Mouse (Mus musculus) G1E (cell line): ENCODE measurements around the gene S1pr2. TPM values are rescaled to one million over a fixed set of nuclear protein-coding genes. Genes with fewer than 3 reads are reported as not detected.

ENCODE experiments used
- ATAC-seq: 2 replicates; pipeline ENCODE4 v1.8.0; 2016; ENCODE audit warnings: mild to moderate bottlenecking; ENCODE audit not compliant: insufficient number of reproducible peaks, poor library complexity, low FRiP score, severe bottlenecking; ENCODE audit errors: extremely low read depth
- DNase-seq: peaks from one replicate; pipeline ENCODE4 v3.0.0; 2012; ENCODE audit warnings: low spot score
- H3K27me3 ChIP-seq: 2 replicates; pipeline ENCODE4 v1.6.1; 2012; ENCODE audit warnings: mild to moderate bottlenecking, low read length, inconsistent platforms; ENCODE audit not compliant: insufficient read depth
- H3K36me3 ChIP-seq: replicated peaks from 2 replicates; pipeline ENCODE3; 2012; ENCODE audit warnings: mild to moderate bottlenecking, inconsistent platforms
- H3K4me1 ChIP-seq: 2 replicates; pipeline ENCODE4 v1.6.1; 2012; ENCODE audit warnings: low read depth, low read length, inconsistent platforms, mixed read lengths; ENCODE audit not compliant: insufficient read depth
- H3K4me3 ChIP-seq: 2 replicates; pipeline ENCODE4 v1.5.1; 2012; ENCODE audit warnings: low read depth, mild to moderate bottlenecking, inconsistent platforms, low read length, moderate library complexity, mixed read lengths
- H3K9me3 ChIP-seq: replicated peaks from 2 replicates; pipeline ENCODE4 v1.6.1; 2012; ENCODE audit warnings: inconsistent platforms
- CTCF ChIP-seq: IDR thresholded peaks from 2 replicates; pipeline ENCODE4 v1.5.1; 2012; ENCODE audit warnings: low read depth, low read length, inconsistent platforms, mixed read lengths
- GATA1 ChIP-seq: IDR thresholded peaks from 2 replicates; pipeline ENCODE4 v1.6.1; 2012; ENCODE audit warnings: borderline replicate concordance, low read length, inconsistent platforms, mixed read lengths
- GATA2 ChIP-seq: IDR thresholded peaks from 2 replicates; pipeline ENCODE4 v1.6.1; 2012; ENCODE audit warnings: low read depth, low read length, inconsistent platforms, borderline replicate concordance
- POLR2AphosphoS5 ChIP-seq: IDR thresholded peaks from 2 replicates; pipeline ENCODE4 v1.6.1; 2012; ENCODE audit warnings: low read depth, low read length, inconsistent platforms; ENCODE audit not compliant: insufficient replicate concordance
- TAL1 ChIP-seq: conservative IDR thresholded peaks from 2 replicates; pipeline ENCODE4 v1.6.1; 2012; ENCODE audit warnings: low read depth, low read length, inconsistent platforms, mixed read lengths
- polyA plus RNA-seq: library from polyadenylated mRNA; stranded (reverse); fragments of >175 nt; gene quantifications from 2 replicates; pipeline ENCODE4 v1.2.3, GENCODE M21; 2012
- total RNA-seq, 2 experiments: library from RNA; stranded (forward) in 1 of 2; stranded (reverse) in 1 of 2; fragments of 200-1000 nt in 1 of 2; fragments of >200 nt in 1 of 2; fragmentation: Nextera tagmentation in 1 of 2; gene quantifications; 2 replicates each; pipeline ENCODE4 v1.2.3; 2014 to 2017

Gene S1pr2
- total RNA-seq (2014; fragmentation: Nextera tagmentation) (1.8 and 8.4 TPM in 2 replicates), total RNA-seq (2017) (2.1 and 2.8 TPM in 2 replicates), polyA plus RNA-seq (1.6 TPM in 2 replicates)

DNA sequence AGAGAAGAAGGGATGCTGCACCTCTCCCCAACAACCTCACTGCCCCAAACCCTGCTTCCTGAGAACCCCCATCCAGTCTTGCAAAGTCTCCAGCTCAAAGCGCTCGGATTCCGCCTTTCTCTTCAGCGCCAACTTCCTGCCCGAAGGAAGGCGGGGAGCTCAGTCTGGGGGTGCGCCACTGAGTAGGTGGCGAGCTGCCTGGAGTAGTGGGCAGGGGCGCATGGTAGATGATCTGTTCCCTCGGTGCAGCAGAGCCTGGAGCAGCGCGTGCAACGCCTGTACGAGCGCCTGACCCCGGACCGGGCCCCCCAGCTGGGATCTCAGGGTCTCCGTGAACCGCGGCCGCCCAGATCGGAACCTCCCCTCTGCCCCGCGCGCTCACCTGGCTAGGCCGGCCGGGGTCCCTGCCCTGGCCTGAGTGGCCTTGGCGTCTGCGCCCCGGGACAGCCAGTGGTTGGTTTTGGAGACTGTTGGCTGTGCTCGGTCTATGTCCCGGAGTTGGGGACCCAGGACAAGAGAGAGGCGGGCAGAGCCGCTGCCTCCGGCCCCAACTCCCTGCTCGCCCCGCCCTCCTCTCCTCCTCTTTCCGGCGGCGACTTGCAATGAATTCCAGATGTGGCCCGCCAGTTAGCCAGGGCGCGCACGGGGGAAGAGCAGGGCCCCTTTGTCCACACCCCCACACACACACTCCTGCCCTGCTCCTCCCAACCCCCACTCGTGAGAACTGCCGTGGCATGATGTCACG lies at the start of gene S1pr2:
S1pr2 (minus strand) TSS at position 566 of the 745 bp plus-strand sequence.
- Histone ChIP-seq H3K36me3 (peaks cover 10% of the 10 kb centered on the region), H3K9me3 (no peaks in the 10 kb centered on the region), H3K4me1 (peaks cover 69% of the 10 kb centered on the region), H3K27me3 (peaks cover 7% of the 10 kb centered on the region; the same call in 1 of the 2 replicates), H3K4me3 (peak within 1 kb of the TSS; percentile 81)
- ATAC-seq, result peak; percentile 68
- peak; percentile 82 for DNase-seq
- TF ChIP-seq GATA2, result no peak

DNA sequence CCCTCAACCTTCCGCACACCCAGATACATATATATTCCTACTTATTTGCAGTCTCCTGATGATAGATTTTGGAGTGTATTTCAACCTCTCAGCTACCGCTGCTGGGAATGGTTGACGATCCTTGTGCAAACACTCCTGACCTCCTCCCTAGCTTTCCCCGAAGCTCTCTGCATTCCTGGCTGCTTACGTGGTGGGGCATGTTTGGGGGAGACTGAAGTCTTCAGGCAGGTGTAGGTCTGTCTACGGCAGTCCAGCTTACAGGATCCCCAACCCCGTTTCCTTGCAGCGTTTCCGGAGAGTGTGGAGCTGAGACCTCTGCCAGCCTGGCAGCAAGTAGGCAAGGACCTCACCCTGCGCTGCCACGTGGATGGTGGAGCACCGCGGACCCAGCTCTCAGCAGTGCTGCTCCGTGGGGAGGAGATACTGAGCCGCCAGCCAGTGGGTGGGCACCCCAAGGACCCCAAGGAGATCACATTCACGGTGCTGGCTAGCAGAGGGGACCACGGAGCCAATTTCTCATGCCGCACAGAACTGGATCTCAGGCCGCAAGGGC lies 48.8 kb upstream of the S1pr2 start:
- no peak for ATAC-seq
- Histone ChIP-seq H3K4me3 (no peak overlapping the region), H3K4me1 (peaks cover 40% of the 10 kb centered on the region), H3K27me3 (no peaks in the 10 kb centered on the region), H3K9me3 (no peaks in the 10 kb centered on the region), H3K36me3 (peaks cover 65% of the 10 kb centered on the region)
- TF ChIP-seq POLR2AphosphoS5, result no peak
- TF ChIP-seq GATA2, result no peak
- no peak for TF ChIP-seq CTCF
- no peak for TF ChIP-seq GATA1
- no peak for TF ChIP-seq TAL1
- DNase-seq, result no peak

DNA sequence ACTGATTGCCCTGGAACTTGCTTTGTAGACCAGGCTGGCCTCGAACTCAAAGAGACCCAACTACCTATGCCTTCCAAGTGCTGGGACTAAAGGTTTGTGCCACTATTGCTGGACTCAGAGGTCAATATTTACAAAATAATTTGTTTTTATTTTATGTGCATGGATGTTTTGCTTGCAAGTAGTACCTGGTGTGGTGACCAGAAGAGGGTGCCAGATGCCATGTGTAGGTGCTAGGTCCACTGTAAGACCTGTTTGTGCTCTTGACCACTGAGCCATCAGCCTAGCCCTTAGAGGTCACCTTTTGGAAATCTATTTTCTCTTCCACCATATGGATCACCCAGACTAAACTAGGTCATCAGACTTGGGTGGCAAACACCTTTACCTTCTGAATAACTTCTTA lies 46.1 kb upstream of the S1pr2 start:
- H3K4me1 ChIP-seq, result peaks cover 24% of the 10 kb centered on the region
- H3K4me3 ChIP-seq, result no peak overlapping the region
- H3K27me3 ChIP-seq, result no peaks in the 10 kb centered on the region
- ATAC-seq (no peak), DNase-seq (no peak)
- H3K9me3 ChIP-seq, result no peaks in the 10 kb centered on the region
- TF ChIP-seq CTCF (no peak), TAL1 (no peak), GATA1 (no peak), GATA2 (no peak), POLR2AphosphoS5 (no peak)
- H3K36me3 ChIP-seq, result peaks cover 74% of the 10 kb centered on the region

DNA sequence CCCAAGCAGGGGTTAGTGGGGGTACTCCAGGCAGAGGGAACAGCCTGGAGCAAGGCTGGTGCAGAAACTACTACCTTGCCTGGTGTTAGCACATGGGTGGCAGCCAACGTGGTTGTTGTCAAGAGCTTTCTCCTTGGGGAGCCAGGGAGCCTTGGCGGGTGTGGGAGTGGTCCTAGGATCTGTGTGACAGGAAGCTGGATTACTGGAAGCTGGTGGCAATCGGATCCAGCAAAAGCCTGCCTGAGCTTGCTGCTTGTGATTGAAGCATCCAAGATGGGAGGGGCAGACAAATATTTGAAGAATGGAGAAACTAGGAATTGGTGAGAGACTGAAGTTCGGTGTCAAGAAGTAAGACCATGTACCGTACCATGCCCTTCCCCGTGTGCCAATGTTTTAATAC lies 45.7 kb upstream of the S1pr2 start:
- DNase-seq (no peak), ATAC-seq (no peak)
- no peaks in the 10 kb centered on the region for H3K9me3 ChIP-seq
- H3K36me3 ChIP-seq, result peaks cover 74% of the 10 kb centered on the region
- no peak overlapping the region for H3K4me3 ChIP-seq
- TF ChIP-seq CTCF (no peak), TAL1 (no peak), GATA2 (no peak), POLR2AphosphoS5 (no peak), GATA1 (no peak)
- peaks cover 24% of the 10 kb centered on the region for H3K4me1 ChIP-seq
- peaks cover under 1% of the 10 kb centered on the region; the same call in 1 of the 2 replicates for H3K27me3 ChIP-seq

DNA sequence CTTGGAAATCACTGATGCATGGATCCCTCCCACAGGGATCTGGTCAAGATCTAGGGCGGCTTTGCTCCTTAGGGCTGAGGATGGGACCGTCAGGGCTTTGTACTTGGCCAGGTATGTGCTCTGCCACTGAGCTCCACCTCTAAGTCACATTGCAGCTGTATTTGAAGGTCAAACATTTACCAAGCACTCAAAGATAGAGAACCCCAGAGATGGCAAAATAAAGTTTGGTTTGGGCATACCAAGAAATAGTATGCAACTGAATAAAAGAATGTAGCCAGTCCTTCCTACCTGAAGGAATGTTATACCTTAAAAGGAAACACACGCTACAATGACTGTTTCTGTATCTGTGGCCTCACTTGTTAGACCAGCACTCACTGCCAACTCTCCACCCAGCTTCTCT lies 44.8 kb upstream of the S1pr2 start:
- ATAC-seq (no peak), DNase-seq (no peak)
- Histone ChIP-seq H3K4me3 (no peak overlapping the region), H3K27me3 (peaks cover 7% of the 10 kb centered on the region; the same call in 1 of the 2 replicates), H3K4me1 (peaks cover 26% of the 10 kb centered on the region), H3K36me3 (peaks cover 67% of the 10 kb centered on the region), H3K9me3 (no peaks in the 10 kb centered on the region)
- TF ChIP-seq CTCF, result no peak
- no peak for TF ChIP-seq TAL1
- no peak for TF ChIP-seq GATA1
- TF ChIP-seq GATA2, result no peak
- TF ChIP-seq POLR2AphosphoS5, result no peak

DNA sequence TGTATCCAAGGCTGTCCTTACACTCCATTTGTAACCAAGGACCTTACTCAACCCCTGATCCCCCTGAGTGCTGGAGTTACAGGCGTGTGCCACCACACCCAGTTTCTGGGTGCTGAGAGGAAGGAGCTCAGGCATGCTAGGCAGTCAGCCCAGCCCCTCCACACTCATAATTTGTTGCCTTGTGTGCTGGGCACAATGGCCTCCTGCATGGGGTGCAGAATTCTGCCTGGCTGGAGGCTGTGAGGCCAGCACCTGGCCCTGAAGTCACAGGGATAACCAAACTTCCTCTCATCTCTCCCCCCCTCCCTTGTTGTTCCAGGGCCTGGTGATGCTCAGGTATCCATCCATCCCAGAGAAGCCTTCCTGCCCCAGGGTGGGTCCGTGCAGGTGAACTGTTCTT lies 42.0 kb upstream of the S1pr2 start:
- Histone ChIP-seq H3K9me3 (no peaks in the 10 kb centered on the region), H3K27me3 (peaks cover 7% of the 10 kb centered on the region; the same call in 1 of the 2 replicates), H3K4me3 (no peak overlapping the region), H3K4me1 (peaks cover 49% of the 10 kb centered on the region), H3K36me3 (peaks cover 52% of the 10 kb centered on the region)
- DNase-seq, result no peak
- ATAC-seq, result no peak
- no peak for TF ChIP-seq POLR2AphosphoS5
- no peak for TF ChIP-seq GATA2
- no peak for TF ChIP-seq TAL1
- TF ChIP-seq GATA1, result no peak
- no peak for TF ChIP-seq CTCF
